Mouse (Mus musculus) urinary bladder, adult 2 months (tissue): ENCODE measurements around the gene Gm11444. TPM values are rescaled to one million over a fixed set of nuclear protein-coding genes. Genes with fewer than 3 reads are reported as not detected.

Experiments used
- DNase-seq: peaks from one replicate; pipeline ENCODE4 v3.0.0; 2022; ENCODE audit warnings: low spot score
- polyA plus RNA-seq: library from polyadenylated mRNA; depleted of rRNA; stranded (reverse); fragments of >200 nt; gene quantifications from 2 replicates; pipeline ENCODE4 v1.2.3, GENCODE M21; 2012; rRNA removed

Gene Gm11444
- polyA plus RNA-seq, 1 experiment = not detected

- DNase-seq = no peak
Observed at GRCm38 (mm10) chr11:85814678-85815077, 35.5 kb downstream of the Gm11444 start.

- DNase-seq = no peak
Observed at GRCm38 (mm10) chr11:85812201-85812966, 37.7 kb downstream of the Gm11444 start.

GRCm38 (mm10) chr11:85811676-85812075, 38.5 kb downstream of the Gm11444 start:
- DNase-seq = no peak

DNA sequence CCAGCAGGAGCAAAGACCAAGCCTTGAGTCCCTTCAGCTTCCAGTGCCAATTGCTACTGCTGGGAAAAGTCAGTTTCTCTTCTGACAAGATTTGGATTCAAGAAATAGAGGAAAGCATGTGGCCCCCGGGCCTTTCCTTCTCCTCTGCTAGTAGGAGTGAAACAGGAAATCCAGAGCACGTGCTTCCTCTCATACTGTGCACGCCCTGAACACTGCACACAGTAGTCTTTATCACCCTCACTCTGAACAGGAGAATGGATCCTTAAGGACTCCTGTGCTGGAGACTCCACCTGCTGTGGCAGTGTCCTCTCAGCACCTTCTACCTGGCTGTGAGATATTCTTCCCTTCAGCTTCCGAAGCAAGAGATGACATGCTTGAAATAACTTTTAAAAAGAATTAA, 38.9 kb downstream of the Gm11444 start:
- DNase-seq = no peak

DNA sequence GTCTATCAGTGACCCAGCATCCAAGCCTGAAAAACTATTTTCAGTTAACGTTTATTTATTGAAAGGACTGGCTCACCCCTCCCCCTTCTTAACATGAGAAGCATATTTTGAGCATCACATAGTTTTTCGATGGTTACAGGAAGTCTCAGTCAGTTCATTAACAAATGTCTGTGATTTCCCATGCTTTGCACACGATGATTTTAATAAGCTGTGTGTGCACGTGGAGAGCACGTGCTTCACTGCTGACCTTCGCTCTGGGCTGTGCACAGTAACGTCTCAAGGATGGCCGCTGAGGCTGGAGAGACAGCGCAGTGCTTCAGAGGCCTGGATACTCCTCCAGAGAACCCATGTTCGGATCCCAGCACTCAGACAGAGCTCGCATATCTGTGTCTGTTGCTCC, 42.8 kb downstream of the Gm11444 start:
- no peak for DNase-seq

- DNase-seq = no peak
Observed at GRCm38 (mm10) chr11:85805779-85806178, 44.4 kb downstream of the Gm11444 start.

- no peak for DNase-seq
Observed at GRCm38 (mm10) chr11:85804048-85804447, 46.1 kb downstream of the Gm11444 start.

GRCm38 (mm10) chr11:85800380-85800779, 49.8 kb downstream of the Gm11444 start:
- DNase-seq = no peak

- DNase-seq = no peak
Observed at GRCm38 (mm10) chr11:85799856-85800255, 50.3 kb downstream of the Gm11444 start.

DNA sequence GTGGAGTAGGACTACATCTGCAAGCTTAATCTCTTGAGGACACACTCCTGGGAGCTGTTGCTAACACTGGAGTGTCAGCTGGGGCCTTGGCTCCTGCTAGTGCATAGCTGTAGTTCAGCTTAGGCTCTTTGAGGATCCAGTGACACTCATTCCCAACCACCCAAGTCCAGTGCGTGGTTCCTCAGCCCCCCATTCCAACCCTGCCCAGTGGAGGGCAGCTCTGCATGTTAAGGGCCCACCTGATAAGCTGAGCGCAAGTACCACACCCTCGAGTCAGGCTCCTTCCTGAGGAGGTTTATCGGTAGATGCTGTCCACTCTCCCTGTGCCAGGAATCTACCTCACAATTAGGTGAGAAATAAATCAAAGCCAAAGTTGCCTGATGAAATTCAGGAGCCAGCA, 50.7 kb downstream of the Gm11444 start:
- DNase-seq = no peak

Other genes with a start within 250 kb of the Gm11444 start
- 130 and 133 TPM in 2 replicates for gene Tbx2, start 17.8 kb downstream of the Gm11444 start, polyA plus RNA-seq
- 17.1 and 23.1 TPM in 2 replicates for gene Tbx4, start 36.1 kb upstream of the Gm11444 start, polyA plus RNA-seq